Comparison of ENCODE assay signal across 21 mouse cellular contexts in the genomic region with DNA sequence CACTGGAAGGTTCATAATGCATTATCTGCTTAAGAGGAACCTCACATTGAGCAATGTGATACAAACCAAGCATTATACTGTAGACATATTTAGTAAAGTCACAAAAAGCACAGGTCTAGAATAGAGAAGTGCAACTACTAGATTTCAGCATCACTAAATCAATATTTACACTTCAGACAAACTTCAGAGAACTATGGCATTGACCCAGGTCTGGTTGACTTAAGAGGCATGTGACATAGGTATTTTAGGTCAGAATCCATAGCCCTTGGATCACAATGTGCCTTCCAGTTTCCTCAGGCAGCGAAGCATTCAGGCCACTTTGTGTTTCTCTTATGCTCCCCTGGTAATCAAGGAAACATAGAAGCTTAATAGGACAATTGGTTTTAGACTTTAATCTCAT. TPM values are rescaled to one million over a fixed set of nuclear protein-coding genes. Genes with fewer than 3 reads are reported as not detected.
DNase-seq lines count a peak whose midpoint lies in the region; ATAC-seq and TF ChIP-seq lines count a peak whose summit lies in the region.
"Had no signal": no experiment of that assay in that cellular context is flagged by ENCODE, and none has a peak within 500 bp of the region (broad histone marks: within the 10 kb centered on the region; RNA-seq: fewer than 3 reads in every experiment).

No protein-coding gene starts in this region.

- no peaks in the 10 kb centered on the region for H3K27me3 ChIP-seq in liver, adult 2 months (ENCODE audit: control insufficient read depth, insufficient read depth, low read length)
- no peaks in the 10 kb centered on the region for H3K27me3 ChIP-seq in liver, embryonic 12.5 days (replicated peaks)
- no peaks in the 10 kb centered on the region for H3K27me3 ChIP-seq in liver, embryonic 16.5 days (ENCODE audit: control insufficient read depth, insufficient read depth, low read depth, low read length)
- H3K27me3 ChIP-seq in liver, embryonic 11.5 days (replicated peaks; ENCODE audit: control insufficient read depth, insufficient read depth, low read length), result no peaks in the 10 kb centered on the region
- H3K27me3 ChIP-seq: embryonic facial prominence, embryonic 12.5 days; forebrain, embryonic 13.5 days; forebrain, embryonic 15.5 days had no signal

- no peak overlapping the region for H3K4me2 ChIP-seq in liver, embryonic 12.5 days
- no peak overlapping the region for H3K4me2 ChIP-seq in liver, embryonic 16.5 days (ENCODE audit: low read depth, low read length)
- no peak overlapping the region for H3K4me2 ChIP-seq in liver, embryonic 11.5 days
- H3K4me2 ChIP-seq: embryonic facial prominence, embryonic 12.5 days; forebrain, embryonic 13.5 days; forebrain, embryonic 15.5 days had no signal

- no peak for TF ChIP-seq POLR2A in liver, adult 2 months (IDR thresholded peaks at IDR 0.05; ENCODE audit: extremely low read depth, insufficient read depth, low read length)

- DNase-seq in liver, adult 2 months (ENCODE audit: extremely low read depth, low read depth, low spot score), result peak; percentile 92
- DNase-seq in liver, embryonic 11.5 days (ENCODE audit: low spot score), result no peak
- DNase-seq in T-cell, adult 2 months (ENCODE audit: low spot score), result no peak
- DNase-seq: adrenal gland, adult 8-10 months; adrenal gland, postnatal 14 days; adrenal gland, postnatal 36 days; cerebellum, adult 11-12 months; cerebellum, adult 2 months; cerebellum, adult 9-10 months; cerebellum, postnatal 10 days; cerebellum, postnatal 25 days; forebrain, postnatal 0 days had no signal

- no peak overlapping the region for H3K27ac ChIP-seq in liver, adult 2 months (replicated peaks; ENCODE audit: insufficient read depth, low read depth, low read length)
- no peak overlapping the region for H3K27ac ChIP-seq in liver, embryonic 12.5 days
- H3K27ac ChIP-seq in liver, embryonic 16.5 days (ENCODE audit: low read length), result no peak overlapping the region
- H3K27ac ChIP-seq in liver, embryonic 11.5 days (ENCODE audit: low read depth, low read length), result no peak overlapping the region
- H3K27ac ChIP-seq: embryonic facial prominence, embryonic 10.5 days; embryonic facial prominence, embryonic 12.5 days; forebrain, embryonic 13.5 days; forebrain, embryonic 15.5 days had no signal

- ATAC-seq in liver, embryonic 12.5 days, result no peak
- ATAC-seq in liver, embryonic 16.5 days (ENCODE audit: low read depth), result peak; percentile 81
- no peak for ATAC-seq in liver, embryonic 11.5 days (replicated peaks; ENCODE audit: low FRiP score)
- ATAC-seq: activated CD4-positive, CD25-positive, alpha-beta regulatory T cell, adult 4 months; forebrain, embryonic 13.5 days; forebrain, embryonic 15.5 days; forebrain, postnatal 0 days had no signal

- no peaks in the 10 kb centered on the region for H3K9me3 ChIP-seq in liver, embryonic 12.5 days (replicated peaks)
- no peaks in the 10 kb centered on the region for H3K9me3 ChIP-seq in liver, embryonic 16.5 days (replicated peaks; ENCODE audit: control insufficient read depth, low read length)
- no peaks in the 10 kb centered on the region for H3K9me3 ChIP-seq in liver, embryonic 11.5 days (ENCODE audit: control insufficient read depth, low read length)
- H3K9me3 ChIP-seq: embryonic facial prominence, embryonic 10.5 days; embryonic facial prominence, embryonic 12.5 days; forebrain, embryonic 13.5 days; forebrain, embryonic 15.5 days had no signal

- no peak overlapping the region for H3K9ac ChIP-seq in liver, adult 2 months (ENCODE audit: low read depth, low read length)
- H3K9ac ChIP-seq in liver, embryonic 12.5 days, result no peak overlapping the region
- no peak overlapping the region for H3K9ac ChIP-seq in liver, embryonic 16.5 days (ENCODE audit: low read depth, low read length)
- H3K9ac ChIP-seq in liver, embryonic 11.5 days (ENCODE audit: low read depth, low read length), result no peak overlapping the region
- H3K9ac ChIP-seq: embryonic facial prominence, embryonic 12.5 days; forebrain, embryonic 13.5 days; forebrain, embryonic 15.5 days; forebrain, postnatal 0 days had no signal

- 17% methylated on average over 1 of the region's 1 CpGs for WGBS in liver, adult 2 months
- WGBS in liver, embryonic 12.5 days (ENCODE audit: insufficient replicate concordance), result 19% methylated on average over 1 of the region's 1 CpGs
- WGBS in liver, embryonic 16.5 days (ENCODE audit: insufficient replicate concordance), result 28% methylated on average over 1 of the region's 1 CpGs
- WGBS in liver, embryonic 11.5 days, result 43% methylated on average over 1 of the region's 1 CpGs

- H3K79me2 ChIP-seq in liver, adult 2 months (ENCODE audit: control insufficient read depth, insufficient read depth, low read length), result no peaks in the 10 kb centered on the region

- H3K4me3 ChIP-seq in liver, adult 2 months (ENCODE audit: insufficient read depth, low read depth, low read length), result no peak overlapping the region
- no peak overlapping the region for H3K4me3 ChIP-seq in liver, embryonic 12.5 days
- H3K4me3 ChIP-seq in liver, embryonic 16.5 days (ENCODE audit: low read depth, low read length), result no peak overlapping the region
- H3K4me3 ChIP-seq in liver, embryonic 11.5 days (ENCODE audit: low read depth, low read length), result no peak overlapping the region
- H3K4me3 ChIP-seq: embryonic facial prominence, embryonic 10.5 days; embryonic facial prominence, embryonic 12.5 days; forebrain, embryonic 13.5 days; forebrain, embryonic 15.5 days had no signal

- no peaks in the 10 kb centered on the region for H3K36me3 ChIP-seq in liver, adult 2 months (ENCODE audit: control insufficient read depth, insufficient read depth, low read length)
- H3K36me3 ChIP-seq in liver, embryonic 12.5 days, result no peaks in the 10 kb centered on the region
- no peaks in the 10 kb centered on the region for H3K36me3 ChIP-seq in liver, embryonic 16.5 days (ENCODE audit: control insufficient read depth, insufficient read depth)
- no peaks in the 10 kb centered on the region for H3K36me3 ChIP-seq in liver, embryonic 11.5 days (ENCODE audit: control insufficient read depth, insufficient read depth, low read length)
- H3K36me3 ChIP-seq: embryonic facial prominence, embryonic 10.5 days; embryonic facial prominence, embryonic 12.5 days; forebrain, embryonic 15.5 days had no signal

- no peak for TF ChIP-seq CTCF in liver, adult 2 months (IDR thresholded peaks at IDR 0.05; ENCODE audit: low read depth, low read length)

- H3K4me1 ChIP-seq in liver, adult 2 months (ENCODE audit: control insufficient read depth, insufficient read depth, low read length), result peaks cover 4% of the 10 kb centered on the region; the same call in 1 of the 2 replicates
- H3K4me1 ChIP-seq in liver, embryonic 12.5 days, result no peaks in the 10 kb centered on the region
- H3K4me1 ChIP-seq in liver, embryonic 16.5 days (ENCODE audit: control insufficient read depth, low read depth, low read length), result no peaks in the 10 kb centered on the region
- H3K4me1 ChIP-seq in liver, embryonic 11.5 days (replicated peaks; ENCODE audit: control insufficient read depth, insufficient read depth, low read length), result no peaks in the 10 kb centered on the region
- H3K4me1 ChIP-seq: embryonic facial prominence, embryonic 10.5 days; embryonic facial prominence, embryonic 12.5 days; forebrain, embryonic 13.5 days; forebrain, embryonic 15.5 days had no signal

RNA-seq across cellular contexts. Expression of a gene that starts 52.6 kb away (rescaled TPM):
- total RNA-seq in liver, adult 2 months (2014; rRNA removed), result not detected in 2 replicates
- not detected in 2 replicates for polyA plus RNA-seq in liver, adult 2 months (2012; rRNA removed)
- polyA plus RNA-seq in liver, embryonic 12.5 days (2016; fragmentation: Nextera tagmentation; extraction: Ambion mirVana), result 0.04 TPM in 1 of 2 replicates, not detected in the other
- polyA plus RNA-seq in liver, embryonic 16.5 days (2015; fragmentation: Nextera tagmentation; extraction: Ambion mirVana), result not detected in 2 replicates
- polyA plus RNA-seq in liver, embryonic 11.5 days (2014; fragmentation: Nextera tagmentation; extraction: Ambion mirVana), result 0.05 and 0.11 TPM in 2 replicates
- total RNA-seq: MEL had no signal
- polyA plus RNA-seq: C2C12 had no signal
